Mouse (Mus musculus) gastrocnemius, postnatal 10 days (tissue): ENCODE measurements around the gene Zfp467. TPM values are rescaled to one million over a fixed set of nuclear protein-coding genes. Genes with fewer than 3 reads are reported as not detected.

ENCODE experiments used
- DNase-seq: peaks from one replicate; pipeline ENCODE4 v3.0.0; 2021; ENCODE audit warnings: mixed read lengths
- total RNA-seq, 2 experiments: library from RNA; stranded (reverse); gene quantifications; 2 replicates each; pipeline ENCODE4 v1.2.3; 2021

The Zfp467 gene
- total RNA-seq, 2 experiments from 2014 or later = 17.6 to 20.1 TPM

- no peak for DNase-seq
These were observed 5.2 kb downstream of the Zfp467 start for GRCm38 (mm10) chr6:48440306-48441014.

- no peak for DNase-seq
These were observed 6.0 kb downstream of the Zfp467 start for GRCm38 (mm10) chr6:48439654-48440053.

- DNase-seq = no peak
These were observed 7.0 kb downstream of the Zfp467 start for GRCm38 (mm10) chr6:48438475-48439125.

GRCm38 (mm10) chr6:48437679-48438376 lies 7.8 kb downstream of the Zfp467 start:
- DNase-seq = no peak

DNA sequence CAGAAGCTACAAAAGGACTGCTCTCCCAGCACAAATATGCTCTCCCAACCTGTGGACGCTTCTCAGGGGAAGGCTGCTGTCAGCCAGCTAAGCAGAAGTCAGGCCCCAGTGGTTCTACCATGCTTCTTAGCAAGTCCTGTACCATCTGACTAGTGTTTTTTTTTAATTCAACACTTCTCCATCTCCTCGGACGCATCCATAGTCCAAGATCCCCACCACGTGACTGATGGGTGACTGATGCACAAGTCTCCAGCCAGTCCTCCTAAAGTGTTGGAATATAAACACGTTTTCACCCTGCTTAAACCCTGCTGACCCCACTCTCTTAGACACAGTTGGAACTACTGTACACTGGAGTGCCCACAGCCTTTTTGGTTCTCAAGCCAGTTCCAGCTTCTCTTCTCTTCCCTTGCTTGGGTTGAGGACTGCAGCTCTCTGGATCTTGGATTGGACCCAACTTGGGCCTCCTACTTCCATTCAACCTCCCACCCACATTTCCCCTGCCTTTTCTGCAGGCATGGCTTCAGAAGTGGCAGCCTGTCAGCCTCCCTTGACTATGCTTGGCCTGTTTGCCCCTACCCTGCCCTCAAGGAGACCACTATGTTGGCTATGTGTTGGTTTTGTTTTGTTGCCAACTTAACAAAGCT lies 9.8 kb downstream of the Zfp467 start:
- no peak for DNase-seq

GRCm38 (mm10) chr6:48435111-48435510 lies 10.5 kb downstream of the Zfp467 start:
- DNase-seq = no peak

GRCm38 (mm10) chr6:48434651-48435050 lies 11.0 kb downstream of the Zfp467 start:
- no peak for DNase-seq

DNA sequence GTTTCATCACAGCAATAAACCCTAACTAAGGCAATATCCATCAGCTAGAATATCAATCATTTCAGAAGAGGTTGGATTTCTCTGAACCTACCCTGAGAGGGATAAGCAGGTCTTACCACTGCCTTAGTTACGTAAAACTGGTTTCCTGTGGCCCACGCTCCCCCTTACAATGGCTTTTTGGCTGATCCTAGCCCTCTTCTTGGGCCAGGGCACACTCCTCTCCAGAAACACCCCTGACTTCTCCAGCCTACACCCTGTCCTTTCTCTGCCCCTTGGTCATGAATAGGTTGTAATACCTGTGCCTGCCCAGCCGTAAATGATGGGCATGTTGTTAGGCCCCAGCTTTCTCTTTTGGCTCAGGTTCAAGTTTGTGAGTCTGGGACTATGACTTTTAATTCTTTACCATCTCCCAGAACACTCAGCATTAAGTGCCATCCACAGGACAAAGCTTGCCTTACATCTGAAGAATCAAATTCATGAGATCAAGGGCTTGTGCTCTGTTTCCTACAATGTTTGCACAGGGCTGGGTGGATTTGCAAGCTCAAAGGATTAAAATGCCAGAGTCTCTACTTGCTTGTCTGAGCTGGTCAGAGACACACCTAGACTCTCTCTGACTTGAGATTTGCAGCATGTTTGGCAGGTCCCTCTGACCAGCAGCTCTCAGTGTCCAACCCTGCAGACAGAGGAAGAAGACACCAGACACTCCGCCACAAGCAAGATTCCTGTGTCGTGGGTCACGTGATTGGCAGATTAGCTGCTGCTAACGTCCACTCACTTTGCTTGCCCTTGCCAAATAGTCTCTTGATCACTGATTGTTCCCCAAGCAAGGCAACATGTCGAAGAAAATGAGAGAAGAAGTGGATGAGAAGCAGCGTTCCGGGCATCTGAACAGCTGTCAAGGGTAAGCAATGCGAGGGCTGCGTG lies 12.5 kb downstream of the Zfp467 start:
- DNase-seq = no peak

- DNase-seq = no peak
These were observed 14.9 kb downstream of the Zfp467 start for GRCm38 (mm10) chr6:48430748-48431147.

- DNase-seq = no peak
These were observed 16.7 kb downstream of the Zfp467 start for GRCm38 (mm10) chr6:48428769-48429557.

DNA sequence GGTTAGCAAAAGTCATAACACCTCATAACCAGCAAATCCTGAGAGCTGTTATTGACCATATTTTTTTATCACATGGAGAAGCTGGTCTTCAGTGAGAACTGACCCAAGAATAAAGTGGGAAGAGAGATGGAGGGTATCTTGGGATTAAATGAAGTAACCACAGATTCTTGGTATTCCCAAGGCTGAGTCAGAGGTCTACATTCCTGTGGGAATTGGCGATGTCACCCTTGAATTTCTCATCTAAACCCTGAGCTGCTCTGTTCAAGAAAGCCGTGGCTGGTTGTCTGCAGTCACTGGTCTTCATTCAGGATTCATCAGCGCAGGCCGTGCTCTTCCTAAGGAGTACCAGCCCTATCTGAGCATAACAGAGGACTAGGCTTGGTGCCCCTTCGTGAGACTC lies 18.7 kb downstream of the Zfp467 start:
- no peak for DNase-seq

- no peak for DNase-seq
These were observed 21.6 kb downstream of the Zfp467 start for GRCm38 (mm10) chr6:48424074-48424473.

DNA sequence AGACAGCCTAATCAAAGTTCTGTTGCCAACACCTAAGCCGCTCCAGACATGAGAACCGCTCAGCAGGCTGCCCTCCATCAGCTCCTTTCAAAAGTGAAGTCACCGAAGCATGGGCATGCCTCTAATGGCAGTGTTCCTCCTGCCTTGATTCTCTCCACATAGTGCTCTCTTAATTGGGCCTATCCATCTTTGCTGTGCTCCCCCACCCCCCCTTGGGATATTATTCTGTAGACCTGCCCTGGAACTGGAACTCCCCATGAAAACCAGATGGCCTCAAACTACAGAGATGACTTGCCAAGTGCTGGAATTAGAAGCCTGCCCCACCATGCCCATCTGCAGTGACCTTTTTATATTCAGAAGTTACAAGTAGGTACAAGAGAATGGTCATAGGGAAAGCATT lies 22.3 kb downstream of the Zfp467 start:
- no peak for DNase-seq

- DNase-seq = no peak
These were observed 25.0 kb downstream of the Zfp467 start for GRCm38 (mm10) chr6:48420647-48421046.

- DNase-seq = no peak
These were observed 29.1 kb downstream of the Zfp467 start for GRCm38 (mm10) chr6:48416486-48416885.

- DNase-seq = peak; percentile 3
These were observed 30.0 kb downstream of the Zfp467 start for GRCm38 (mm10) chr6:48415636-48416035.

- no peak for DNase-seq
These were observed 30.7 kb downstream of the Zfp467 start for GRCm38 (mm10) chr6:48414886-48415285.

DNA sequence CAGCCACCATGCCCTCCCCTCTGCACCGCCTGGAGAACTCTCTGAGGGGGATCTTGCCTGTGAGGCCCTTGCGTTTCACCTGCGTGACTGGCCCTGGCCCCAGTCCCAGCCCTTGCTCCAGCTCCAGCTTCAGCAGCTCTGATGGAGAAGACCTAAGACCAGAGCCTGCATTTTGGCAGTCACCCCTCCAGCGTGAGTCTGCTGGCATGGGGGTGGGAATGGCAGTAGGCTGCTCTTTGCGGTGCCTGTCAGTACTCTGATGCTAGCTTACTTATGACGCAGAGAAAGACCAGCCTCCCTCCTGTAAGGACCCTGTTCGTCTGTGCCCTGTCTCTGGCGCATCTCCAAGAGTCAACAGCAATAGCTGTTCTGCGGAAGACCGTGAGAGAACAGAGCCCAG lies 32.5 kb downstream of the Zfp467 start:
- DNase-seq = no peak

DNA sequence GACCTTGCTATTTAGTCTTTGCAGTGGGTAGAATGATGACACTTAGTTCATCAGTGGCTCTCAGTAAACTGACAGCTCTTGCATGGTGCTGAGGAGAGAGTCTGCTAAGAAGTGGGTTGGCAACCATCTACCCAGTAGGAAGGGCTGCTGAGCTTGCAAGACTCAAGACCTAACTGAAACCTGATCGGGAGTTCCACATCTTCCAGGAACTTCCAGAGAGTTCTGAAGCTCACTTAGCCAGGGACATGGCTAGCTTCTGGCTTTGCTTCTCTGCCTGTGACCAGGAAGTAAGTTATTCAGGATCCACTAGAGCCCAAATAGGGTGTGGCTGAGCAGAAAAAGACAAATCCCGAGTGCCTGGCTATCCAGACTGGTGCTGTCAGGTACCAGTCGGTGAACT lies 33.0 kb downstream of the Zfp467 start:
- no peak for DNase-seq

DNA sequence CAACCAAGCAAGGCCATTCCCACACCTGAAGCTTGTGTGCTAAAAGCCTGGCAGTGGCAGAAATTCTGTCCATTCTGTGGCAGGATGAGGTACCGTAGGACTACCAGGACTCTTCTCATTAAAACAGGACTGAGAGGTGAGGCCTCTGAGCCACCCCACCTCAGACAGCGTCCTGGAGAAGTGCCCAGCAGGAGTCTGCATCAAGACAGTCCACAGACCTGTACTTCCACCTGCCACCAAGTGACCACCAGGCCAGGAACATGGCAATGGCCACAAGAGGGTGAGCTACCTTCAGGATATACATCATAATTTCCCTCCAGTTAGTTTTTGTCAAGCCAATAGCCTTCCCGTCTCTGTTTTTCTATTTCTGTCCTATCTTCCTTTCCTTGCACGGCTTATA lies 33.5 kb downstream of the Zfp467 start:
- DNase-seq = no peak
